Mouse (Mus musculus) hindbrain, embryonic 11.5 days (tissue): ENCODE measurements around the gene Lrrc41. TPM values are rescaled to one million over a fixed set of nuclear protein-coding genes. Genes with fewer than 3 reads are reported as not detected.
A peak's percentile ranks its signal among the peaks of the same experiment; 100 is the strongest.

Source experiments
- ATAC-seq: fragments of 200-750 bp; cut with Nextera tagmentation; 2 replicates; pipeline ENCODE4 v1.8.0; 2017; ENCODE audit warnings: mild to moderate bottlenecking, moderate TSS enrichment, moderate library complexity; ENCODE audit not compliant: low FRiP score
- DNase-seq: peaks from one replicate; pipeline ENCODE4 v3.0.0-alpha.2; 2015; ENCODE audit warnings: low spot score
- H3K27ac ChIP-seq: fragments of 300-500 bp; sonication (generic); 2 replicates; pipeline ENCODE4 v1.5.1; 2014; ENCODE audit warnings: mild to moderate bottlenecking, low read depth, low read length
- H3K27me3 ChIP-seq: fragments of 300-500 bp; sonication (generic); 2 replicates; pipeline ENCODE4 v1.6.1; 2014; ENCODE audit warnings: mild to moderate bottlenecking, low read length, moderate library complexity, mixed read lengths; ENCODE audit not compliant: control insufficient read depth, insufficient read depth
- H3K36me3 ChIP-seq: fragments of 300-500 bp; sonication (generic); 2 replicates; pipeline ENCODE4 v1.6.1; 2014; ENCODE audit warnings: mild to moderate bottlenecking, low read length, moderate library complexity, mixed read lengths; ENCODE audit not compliant: control insufficient read depth, insufficient read depth
- H3K4me1 ChIP-seq: fragments of 300-500 bp; sonication (generic); replicated peaks from 2 replicates; pipeline ENCODE4 v1.6.1; 2014; ENCODE audit warnings: low read length, mixed read lengths; ENCODE audit not compliant: control insufficient read depth, insufficient read depth
- H3K4me2 ChIP-seq: fragments of 300-500 bp; sonication (generic); replicated peaks from 2 replicates; pipeline ENCODE4 v1.6.1; 2014; ENCODE audit warnings: mild to moderate bottlenecking, low read depth, low read length
- H3K4me3 ChIP-seq: fragments of 300-500 bp; sonication (generic); 2 replicates; pipeline ENCODE4 v1.5.1; 2014; ENCODE audit warnings: low read depth, low read length
- H3K9ac ChIP-seq: fragments of 300-500 bp; sonication (generic); 2 replicates; pipeline ENCODE4 v1.6.1; 2014; ENCODE audit warnings: low read depth, low read length
- H3K9me3 ChIP-seq: fragments of 300-500 bp; sonication (generic); 2 replicates; pipeline ENCODE4 v1.6.1; 2016; ENCODE audit warnings: low read length; ENCODE audit not compliant: control insufficient read depth
- WGBS: fragments of 180-500 bp; shearing (Covaris S2); extraction: QIAGEN DNeasy Blood & Tissue Kit; methylation state at CpG from one replicate; pipeline ENCODE4 v1.1.7; 2014; 5-methylcytosine and 5-hydroxymethylcytosine counted together
- polyA plus RNA-seq: library from polyadenylated mRNA; unstranded; fragments of >200 nt; fragmentation: Nextera tagmentation; extraction: Ambion mirVana; gene quantifications from 2 replicates; pipeline ENCODE4 v1.2.1, GENCODE M21; 2014

Gene Lrrc41
- 65.5 and 72.3 TPM in 2 replicates for polyA plus RNA-seq

DNA sequence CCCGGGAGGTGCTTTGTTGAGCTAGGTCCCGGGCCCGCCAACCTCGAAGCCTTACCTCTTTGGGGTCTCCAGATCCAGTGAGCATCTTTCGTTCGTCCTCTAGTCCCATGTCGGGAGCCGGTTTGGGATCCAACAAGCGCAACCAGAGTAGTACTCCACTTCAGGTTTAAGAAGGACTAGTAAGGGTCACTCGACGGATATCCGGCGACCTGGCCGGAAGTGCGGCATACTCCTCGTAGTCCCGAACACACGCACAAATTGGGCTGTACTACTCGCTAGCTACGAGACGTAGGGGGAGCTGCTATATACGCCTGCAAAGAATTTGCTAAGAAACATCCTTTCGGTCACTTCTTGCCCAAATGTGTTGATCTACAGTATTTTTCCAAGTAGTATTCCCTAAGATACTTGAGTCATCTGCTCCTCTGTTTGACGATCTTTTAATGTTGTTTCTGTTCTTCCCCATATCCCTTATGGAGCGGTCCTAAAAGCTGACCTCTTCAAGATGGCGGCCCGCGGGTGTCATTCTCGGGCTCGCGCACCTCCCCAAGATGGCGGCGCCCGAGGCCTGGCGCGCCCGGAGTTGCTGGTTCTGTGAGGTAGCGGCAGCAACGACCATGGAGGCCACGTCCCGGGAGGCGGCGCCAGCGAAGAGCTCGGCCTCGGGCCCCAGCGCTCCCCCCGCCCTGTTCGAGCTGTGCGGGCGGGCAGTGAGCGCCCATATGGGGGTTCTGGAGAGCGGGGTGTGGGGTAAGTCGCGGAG is at the start of gene Lrrc41, which contains the start of gene Uqcrh:
Gene Lrrc41 (plus strand): TSS at position 409 of the 760 bp plus-strand sequence.
Gene Uqcrh (minus strand): TSS at position 211 of the 760 bp plus-strand sequence.
- no peaks in the 10 kb centered on the region for H3K36me3 ChIP-seq
- H3K27me3 ChIP-seq, result no peaks in the 10 kb centered on the region
- H3K27ac ChIP-seq, result peak within 1 kb of the TSS; percentile 98
- DNase-seq (peak; percentile 95), ATAC-seq (peak; percentile 95)
- H3K4me2 ChIP-seq, result peak within 1 kb of the TSS; percentile 86
- peaks cover 9% of the 10 kb centered on the region for H3K4me1 ChIP-seq
- H3K4me3 ChIP-seq, result peak within 1 kb of the TSS; percentile 99
- no peaks in the 10 kb centered on the region for H3K9me3 ChIP-seq
- WGBS, result under 1% methylated on average over 53 of the region's 55 CpGs
- H3K9ac ChIP-seq, result peak within 1 kb of the TSS; percentile 98

DNA sequence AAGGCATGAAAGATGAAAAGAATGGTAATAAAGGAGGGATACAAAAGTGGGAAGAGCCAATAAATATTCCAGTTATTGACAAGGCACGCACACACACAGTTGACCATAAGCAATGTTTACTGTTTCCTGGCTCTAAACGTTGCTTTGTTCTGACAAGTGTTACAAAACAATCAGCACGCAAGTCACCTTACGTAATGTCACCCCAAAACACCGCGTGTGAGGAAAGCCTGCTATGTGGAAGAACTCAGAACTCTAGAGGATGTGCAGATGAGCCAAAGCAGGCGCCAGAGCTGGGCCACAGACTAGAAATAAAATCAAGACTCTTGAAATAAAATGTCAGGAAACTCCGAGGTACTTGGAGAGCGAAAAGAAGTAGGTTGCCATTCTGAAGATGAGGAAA is 42.2 kb upstream of the Lrrc41 start:
- no peak overlapping the region for H3K9ac ChIP-seq
- no peak overlapping the region for H3K27ac ChIP-seq
- H3K4me1 ChIP-seq, result no peaks in the 10 kb centered on the region
- no peaks in the 10 kb centered on the region for H3K9me3 ChIP-seq
- no peak for ATAC-seq
- no peak for DNase-seq
- WGBS, result 91% methylated on average over 9 of the region's 9 CpGs
- H3K4me3 ChIP-seq, result no peak overlapping the region
- no peak overlapping the region for H3K4me2 ChIP-seq
- H3K27me3 ChIP-seq, result no peaks in the 10 kb centered on the region
- peaks cover 5% of the 10 kb centered on the region; the same call in 1 of the 2 replicates for H3K36me3 ChIP-seq

DNA sequence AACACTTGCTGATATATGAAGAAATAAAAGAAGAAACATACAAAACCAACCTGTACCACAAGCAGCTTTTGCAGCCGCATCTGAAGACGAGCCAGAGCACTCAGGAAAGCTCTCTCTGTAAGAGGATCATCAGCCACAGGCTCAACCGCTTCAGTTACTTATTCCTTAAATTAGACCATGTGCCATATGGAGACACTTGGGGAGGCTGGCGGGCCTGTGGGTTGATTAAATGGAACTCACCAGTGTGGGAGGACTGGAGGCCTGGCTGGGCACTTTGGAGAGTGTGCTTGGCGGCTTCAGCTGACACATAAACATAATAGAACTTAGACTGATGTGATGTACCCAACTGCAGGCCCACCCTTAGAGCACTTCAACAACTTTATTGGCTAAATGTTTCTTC is 41.7 kb upstream of the Lrrc41 start:
- H3K36me3 ChIP-seq, result peaks cover 5% of the 10 kb centered on the region; the same call in 1 of the 2 replicates
- no peaks in the 10 kb centered on the region for H3K4me1 ChIP-seq
- no peak overlapping the region for H3K4me2 ChIP-seq
- H3K9me3 ChIP-seq, result no peaks in the 10 kb centered on the region
- no peak overlapping the region for H3K9ac ChIP-seq
- WGBS, result 88% methylated on average over 5 of the region's 5 CpGs
- ATAC-seq, result no peak
- H3K27me3 ChIP-seq, result no peaks in the 10 kb centered on the region
- H3K4me3 ChIP-seq, result no peak overlapping the region
- no peak for DNase-seq
- H3K27ac ChIP-seq, result no peak overlapping the region

DNA sequence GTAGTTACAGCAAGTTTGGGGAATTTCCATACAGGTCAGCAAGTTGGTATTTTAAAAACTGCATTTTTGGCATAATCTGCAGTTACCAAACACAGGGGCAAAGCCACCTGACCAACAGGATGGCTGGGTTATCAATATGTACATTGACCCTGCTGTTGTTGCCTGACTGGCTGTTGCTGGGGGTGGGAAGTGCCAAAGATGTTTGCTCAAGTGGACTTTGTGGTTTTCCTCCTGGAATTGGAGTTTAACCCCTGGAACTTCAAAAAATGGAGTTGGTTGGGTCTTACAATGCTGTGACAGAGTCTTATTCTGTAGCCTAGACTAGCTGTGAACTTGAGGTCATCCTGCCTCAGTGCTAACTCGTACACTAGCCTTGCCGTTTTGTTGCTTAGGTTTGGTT is 34.6 kb upstream of the Lrrc41 start:
- H3K4me3 ChIP-seq, result no peak overlapping the region
- WGBS, result 93% methylated on average over 2 of the region's 2 CpGs
- H3K27me3 ChIP-seq, result no peaks in the 10 kb centered on the region
- no peaks in the 10 kb centered on the region for H3K9me3 ChIP-seq
- DNase-seq, result no peak
- H3K4me1 ChIP-seq, result no peaks in the 10 kb centered on the region
- H3K4me2 ChIP-seq, result no peak overlapping the region
- ATAC-seq, result no peak
- no peak overlapping the region for H3K9ac ChIP-seq
- H3K27ac ChIP-seq, result no peak overlapping the region
- H3K36me3 ChIP-seq, result 0 out of 2 replicates have a peak, but pooled peaks cover 3% of the 10 kb centered on the region

DNA sequence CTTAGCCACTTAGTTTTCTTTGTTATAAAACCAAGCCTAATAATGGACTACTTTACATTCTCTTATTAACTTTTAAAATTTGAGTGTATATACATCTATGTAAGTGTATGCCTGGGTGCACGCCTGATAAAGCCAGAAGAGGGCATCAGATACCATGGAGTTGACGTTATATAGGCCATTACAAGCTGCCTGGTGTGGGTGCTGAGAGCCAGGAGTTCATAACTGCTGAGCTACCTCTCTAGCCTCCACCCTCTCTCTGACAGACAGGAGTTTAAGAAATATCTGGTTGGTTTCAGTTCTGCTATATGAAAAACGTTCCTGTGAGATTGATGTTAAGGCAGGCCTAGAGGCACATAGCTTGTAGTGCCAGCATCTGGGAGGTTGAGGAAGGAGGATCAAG is 32.9 kb upstream of the Lrrc41 start:
- Histone ChIP-seq H3K4me1 (no peaks in the 10 kb centered on the region), H3K36me3 (0 out of 2 replicates have a peak, but pooled peaks cover 3% of the 10 kb centered on the region), H3K27ac (no peak overlapping the region), H3K4me3 (no peak overlapping the region), H3K9ac (no peak overlapping the region), H3K4me2 (no peak overlapping the region), H3K27me3 (no peaks in the 10 kb centered on the region), H3K9me3 (no peaks in the 10 kb centered on the region)
- no peak for ATAC-seq
- 85% methylated on average over 3 of the region's 3 CpGs for WGBS
- no peak for DNase-seq

DNA sequence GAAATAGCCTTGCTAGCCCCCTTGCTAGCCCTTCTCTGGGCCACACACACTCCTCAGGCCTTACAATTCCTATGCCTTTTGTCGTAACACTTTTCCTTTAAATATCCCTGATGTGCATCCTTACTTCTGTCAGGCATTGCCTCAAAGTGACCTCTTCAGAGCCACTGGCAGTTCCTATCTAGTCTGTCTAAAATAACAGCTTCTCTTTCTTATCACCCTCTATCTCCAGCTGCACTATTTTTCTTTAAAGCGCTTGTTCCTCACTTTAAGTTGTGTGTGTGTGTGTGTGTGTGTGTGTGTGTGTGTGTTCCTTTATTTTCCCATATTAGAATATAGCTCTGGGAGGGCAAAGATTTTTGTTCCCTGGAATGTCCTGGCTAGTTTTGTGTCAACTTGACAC is 28.5 kb upstream of the Lrrc41 start:
- H3K27me3 ChIP-seq, result no peaks in the 10 kb centered on the region
- DNase-seq (no peak), ATAC-seq (no peak)
- H3K9me3 ChIP-seq, result no peaks in the 10 kb centered on the region
- H3K27ac ChIP-seq, result no peak overlapping the region
- no peak overlapping the region for H3K4me3 ChIP-seq
- H3K36me3 ChIP-seq, result 0 out of 2 replicates have a peak, but pooled peaks cover 3% of the 10 kb centered on the region
- WGBS, result 94% methylated on average over 2 of the region's 2 CpGs
- H3K4me2 ChIP-seq, result no peak overlapping the region
- H3K9ac ChIP-seq, result no peak overlapping the region
- H3K4me1 ChIP-seq, result no peaks in the 10 kb centered on the region

DNA sequence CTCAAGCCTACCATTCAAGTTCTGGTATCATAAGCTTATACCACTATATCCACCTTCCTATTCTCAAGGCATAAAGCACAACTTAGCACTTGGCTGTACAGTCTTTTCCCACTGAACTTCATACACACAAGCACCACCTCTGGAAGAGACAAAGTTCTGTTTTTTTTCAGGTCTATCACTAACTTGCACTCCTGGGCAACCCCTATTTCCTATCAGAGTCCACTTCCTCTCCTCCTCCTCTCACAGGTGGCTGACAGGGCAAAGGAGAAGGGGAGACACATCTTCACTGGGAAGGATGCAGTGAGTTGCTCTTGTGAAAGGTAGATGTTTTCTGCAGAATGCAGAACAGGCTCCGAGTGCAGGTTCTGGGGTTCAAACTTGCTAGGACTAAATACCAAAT is 27.4 kb upstream of the Lrrc41 start:
- no peak overlapping the region for H3K9ac ChIP-seq
- WGBS, result 96% methylated on average over 1 of the region's 1 CpGs
- H3K27ac ChIP-seq, result no peak overlapping the region
- H3K36me3 ChIP-seq, result 0 out of 2 replicates have a peak, but pooled peaks cover 3% of the 10 kb centered on the region
- H3K4me1 ChIP-seq, result 0 out of 2 replicates have a peak, but pooled peaks cover 4% of the 10 kb centered on the region
- no peaks in the 10 kb centered on the region for H3K9me3 ChIP-seq
- no peaks in the 10 kb centered on the region for H3K27me3 ChIP-seq
- no peak for DNase-seq
- H3K4me2 ChIP-seq, result no peak overlapping the region
- no peak overlapping the region for H3K4me3 ChIP-seq
- ATAC-seq, result no peak

DNA sequence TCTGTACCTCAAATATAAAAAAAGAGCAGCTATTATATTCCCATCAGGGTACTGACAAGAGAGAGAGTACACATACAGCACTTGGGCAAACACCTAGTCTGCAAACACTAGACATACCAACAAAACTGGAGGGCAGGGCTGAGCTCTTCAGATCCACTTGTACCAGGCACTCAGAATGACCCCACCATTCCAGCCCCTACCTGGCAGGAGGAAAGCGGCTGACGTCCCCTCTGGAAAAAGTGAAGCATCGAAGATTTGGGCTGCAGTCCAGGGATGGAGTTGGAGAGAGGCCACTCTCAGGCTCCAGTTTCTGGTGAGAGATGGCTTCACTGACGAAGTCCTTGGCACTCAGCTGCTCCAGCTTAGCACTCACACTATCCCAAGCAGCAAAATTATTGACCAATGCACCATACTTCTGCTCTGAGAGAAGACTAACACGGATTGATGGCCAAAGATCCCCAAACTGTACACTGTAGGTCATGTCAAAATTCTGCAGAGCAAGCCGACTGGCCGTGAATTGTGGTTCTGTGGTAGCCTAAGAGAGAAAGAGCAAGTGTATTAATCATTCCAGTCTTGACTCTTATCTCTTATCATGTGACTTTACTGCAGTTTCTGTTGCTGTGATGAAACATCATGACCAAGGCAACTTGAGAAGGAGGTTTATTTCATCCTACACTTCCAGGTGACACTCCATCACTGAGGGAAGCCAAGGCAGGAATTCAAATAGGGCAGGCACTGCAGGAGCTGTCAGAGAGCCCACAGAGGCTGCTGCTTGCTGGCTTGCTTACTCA is 26.7 kb upstream of the Lrrc41 start:
- DNase-seq (no peak), ATAC-seq (no peak)
- 81% methylated on average over 7 of the region's 7 CpGs for WGBS
- Histone ChIP-seq H3K4me3 (no peak overlapping the region), H3K36me3 (no peaks in the 10 kb centered on the region), H3K4me1 (0 out of 2 replicates have a peak, but pooled peaks cover 4% of the 10 kb centered on the region), H3K4me2 (no peak overlapping the region), H3K27ac (no peak overlapping the region), H3K9ac (no peak overlapping the region), H3K9me3 (no peaks in the 10 kb centered on the region), H3K27me3 (no peaks in the 10 kb centered on the region)
